Mouse (Mus musculus): ENCODE data around the gene Wwc2. TPM values are rescaled to one million over a fixed set of nuclear protein-coding genes. Genes with fewer than 3 reads are reported as not detected.

Wwc2 gene
- polyA plus RNA-seq (2012; rRNA removed), result 18.6 and 19.6 TPM in 2 replicates

DNA sequence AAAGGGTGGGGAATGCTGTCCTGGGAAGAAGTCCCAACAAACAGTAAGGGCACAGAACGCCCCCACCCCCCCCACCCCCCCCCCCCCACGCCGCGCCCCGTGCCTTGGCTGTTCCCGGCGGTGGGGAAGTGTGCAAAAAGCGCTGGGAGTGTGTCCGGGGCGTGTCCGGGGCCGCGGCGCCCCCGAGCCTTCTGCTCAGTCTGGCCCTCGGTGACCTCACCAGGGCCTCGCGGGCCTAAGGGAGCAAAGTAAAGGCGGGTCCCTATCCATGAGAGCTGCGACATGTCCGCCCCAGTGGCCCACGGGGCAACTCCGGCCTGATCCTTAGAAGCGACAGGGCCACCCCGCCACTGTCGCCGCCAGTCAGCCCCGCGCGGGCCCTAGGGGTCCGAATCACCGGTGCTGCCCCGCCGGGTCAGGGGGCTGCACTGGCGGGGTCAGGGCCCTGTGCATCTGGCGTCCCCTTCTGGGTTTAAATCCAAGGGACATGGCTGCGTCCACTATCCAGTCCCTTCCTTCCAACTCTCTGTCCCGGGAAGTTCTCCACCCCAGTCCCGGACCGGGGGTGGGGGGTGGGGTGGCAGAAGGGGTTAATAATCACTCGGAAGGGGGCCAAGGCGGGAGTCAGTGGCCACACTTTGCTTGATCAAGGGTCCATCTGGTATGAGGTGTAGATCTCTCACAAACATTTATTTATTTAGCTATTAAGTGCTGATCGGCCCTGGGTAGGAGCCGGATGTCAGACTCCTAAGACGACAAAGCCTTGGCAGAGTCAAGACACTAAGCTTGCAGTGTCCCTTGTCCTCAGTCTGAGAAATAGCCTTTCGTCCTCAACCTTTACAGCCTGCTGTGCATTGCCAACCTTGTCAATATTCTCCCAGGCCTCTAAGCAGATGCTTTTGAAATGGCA is at the start of gene Wwc2:
Wwc2 (minus strand) TSS at position 14 of the 910 bp plus-strand sequence.
- Histone ChIP-seq H3K27ac (ENCODE audit: control insufficient read depth, insufficient read depth, low read depth, low read length) (peak within 1 kb of the TSS; percentile 93), H3K4me1 (ENCODE audit: control insufficient read depth, insufficient read depth, low read length) (peaks cover 15% of the 10 kb centered on the region), H3K36me3 (ENCODE audit: control insufficient read depth, insufficient read depth, low read length) (no peaks in the 10 kb centered on the region), H3K27me3 (ENCODE audit: control insufficient read depth, insufficient read depth, low read length) (no peaks in the 10 kb centered on the region), H3K4me3 (ENCODE audit: control insufficient read depth, low read depth, low read length) (peak within 1 kb of the TSS; percentile 93)
- TF ChIP-seq POLR2A (IDR thresholded peaks at IDR 0.05; ENCODE audit: control insufficient read depth, low read depth, low read length) (no peak), CTCF (IDR thresholded peaks at IDR 0.05; ENCODE audit: control insufficient read depth, insufficient read depth, insufficient replicate concordance, low read depth, low read length) (no peak)

DNA sequence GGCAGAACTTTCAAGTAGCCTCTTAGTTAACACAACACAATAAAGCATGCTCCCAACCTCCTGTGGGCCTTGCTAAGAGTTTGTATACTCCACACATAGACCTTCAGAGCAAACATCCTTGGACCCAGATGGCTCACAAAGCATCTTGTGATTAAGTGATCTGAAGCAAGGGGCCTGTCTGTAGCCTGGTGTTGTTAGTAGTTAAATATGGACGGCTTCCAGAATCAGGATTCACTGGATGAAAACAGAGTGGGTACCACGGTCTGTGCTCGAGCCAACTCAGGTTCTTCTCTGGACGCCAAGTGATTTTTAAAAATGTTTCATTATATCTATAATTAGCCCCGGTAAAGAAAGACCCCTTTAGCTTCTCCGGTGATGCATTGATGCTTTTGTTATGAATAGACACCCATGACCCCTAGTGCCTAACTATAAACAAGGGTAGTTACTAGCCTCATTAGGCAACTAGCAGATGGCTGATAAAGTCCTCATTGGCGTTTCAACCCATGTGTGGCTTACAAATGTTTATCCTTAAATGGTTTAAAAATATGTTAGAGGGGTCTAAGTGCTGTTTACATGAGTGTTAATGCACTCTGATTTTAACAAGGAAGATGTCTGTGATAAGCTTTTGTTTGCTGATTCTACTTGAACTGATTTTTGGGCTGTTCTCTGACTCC is 47.7 kb upstream of the Wwc2 start:
- TF ChIP-seq CTCF (IDR thresholded peaks at IDR 0.05; ENCODE audit: control insufficient read depth, insufficient read depth, insufficient replicate concordance, low read depth, low read length), result no peak
- no peak for TF ChIP-seq POLR2A (IDR thresholded peaks at IDR 0.05; ENCODE audit: control insufficient read depth, low read depth, low read length)
- H3K4me3 ChIP-seq (ENCODE audit: control insufficient read depth, low read depth, low read length), result no peak overlapping the region
- H3K27me3 ChIP-seq (ENCODE audit: control insufficient read depth, insufficient read depth, low read length), result no peaks in the 10 kb centered on the region
- no peak overlapping the region for H3K27ac ChIP-seq (ENCODE audit: control insufficient read depth, insufficient read depth, low read depth, low read length)
- H3K4me1 ChIP-seq (ENCODE audit: control insufficient read depth, insufficient read depth, low read length), result no peaks in the 10 kb centered on the region
- H3K36me3 ChIP-seq (ENCODE audit: control insufficient read depth, insufficient read depth, low read length), result no peaks in the 10 kb centered on the region

DNA sequence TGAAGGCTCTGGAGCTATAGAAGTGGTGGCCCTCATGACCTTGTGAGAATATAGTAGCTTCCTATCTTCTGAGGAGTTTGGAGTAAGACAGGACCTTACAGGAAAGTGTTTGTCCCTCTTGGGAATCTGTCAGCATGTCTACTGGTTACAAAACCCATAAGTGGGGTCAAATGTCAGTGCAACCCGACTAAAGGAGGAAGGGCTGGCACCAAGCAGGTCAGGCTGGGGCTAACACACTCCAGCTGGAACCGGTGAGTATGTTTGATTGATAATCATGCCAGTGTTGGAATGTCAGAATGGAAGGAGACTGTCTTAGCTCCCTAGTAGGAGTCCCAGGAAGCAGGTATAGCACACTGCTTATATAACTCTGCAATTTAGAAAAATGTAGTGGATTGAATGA is 41.3 kb upstream of the Wwc2 start:
- Histone ChIP-seq H3K27me3 (ENCODE audit: control insufficient read depth, insufficient read depth, low read length) (no peaks in the 10 kb centered on the region), H3K27ac (ENCODE audit: control insufficient read depth, insufficient read depth, low read depth, low read length) (no peak overlapping the region), H3K4me3 (ENCODE audit: control insufficient read depth, low read depth, low read length) (no peak overlapping the region), H3K4me1 (ENCODE audit: control insufficient read depth, insufficient read depth, low read length) (no peaks in the 10 kb centered on the region), H3K36me3 (ENCODE audit: control insufficient read depth, insufficient read depth, low read length) (no peaks in the 10 kb centered on the region)
- TF ChIP-seq CTCF (IDR thresholded peaks at IDR 0.05; ENCODE audit: control insufficient read depth, insufficient read depth, insufficient replicate concordance, low read depth, low read length) (no peak), POLR2A (IDR thresholded peaks at IDR 0.05; ENCODE audit: control insufficient read depth, low read depth, low read length) (no peak)

DNA sequence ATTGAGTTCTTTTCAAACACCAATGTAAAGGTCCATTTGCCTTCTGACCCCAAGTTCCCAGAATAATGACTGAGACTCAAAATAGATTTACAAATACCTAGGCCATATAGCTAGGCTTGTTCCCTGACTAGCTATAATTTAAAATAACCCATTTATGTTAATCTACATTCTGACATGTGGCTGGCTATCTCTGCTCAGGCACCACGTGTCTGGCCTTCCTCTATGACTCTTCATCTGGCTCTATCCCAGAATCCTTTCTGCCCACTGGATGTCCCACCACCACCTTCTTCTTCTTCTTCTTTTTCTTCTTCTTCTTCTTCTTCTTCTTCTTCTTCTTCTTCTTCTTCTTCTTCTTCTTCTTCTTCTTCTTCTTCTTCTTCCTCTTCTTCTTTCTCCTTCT is 39.9 kb upstream of the Wwc2 start:
- Histone ChIP-seq H3K27ac (ENCODE audit: control insufficient read depth, insufficient read depth, low read depth, low read length) (no peak overlapping the region), H3K27me3 (ENCODE audit: control insufficient read depth, insufficient read depth, low read length) (no peaks in the 10 kb centered on the region)
- TF ChIP-seq CTCF (IDR thresholded peaks at IDR 0.05; ENCODE audit: control insufficient read depth, insufficient read depth, insufficient replicate concordance, low read depth, low read length), result no peak
- TF ChIP-seq POLR2A (IDR thresholded peaks at IDR 0.05; ENCODE audit: control insufficient read depth, low read depth, low read length), result no peak

DNA sequence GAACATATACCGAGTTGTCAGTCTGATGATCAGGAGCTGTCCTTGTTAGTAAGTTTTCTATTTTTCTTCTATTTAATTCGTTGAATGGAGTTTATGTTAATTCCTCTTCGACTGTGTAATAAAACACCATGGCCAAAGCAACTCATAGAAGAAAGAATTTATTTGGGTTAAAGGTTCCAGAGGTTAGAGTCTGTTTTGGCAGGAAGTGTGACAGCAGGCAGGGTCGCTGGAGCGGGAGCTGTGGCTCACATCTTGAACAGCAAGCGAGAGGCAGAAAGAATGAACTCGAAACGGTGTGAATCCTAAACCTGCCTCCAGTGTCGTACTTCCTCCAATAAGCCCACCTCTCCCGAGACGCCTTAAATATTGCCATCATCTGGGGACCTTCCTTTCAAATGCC is 36.1 kb upstream of the Wwc2 start:
- Histone ChIP-seq H3K4me1 (ENCODE audit: control insufficient read depth, insufficient read depth, low read length) (no peaks in the 10 kb centered on the region), H3K36me3 (ENCODE audit: control insufficient read depth, insufficient read depth, low read length) (no peaks in the 10 kb centered on the region), H3K27ac (ENCODE audit: control insufficient read depth, insufficient read depth, low read depth, low read length) (no peak overlapping the region), H3K4me3 (ENCODE audit: control insufficient read depth, low read depth, low read length) (no peak overlapping the region), H3K27me3 (ENCODE audit: control insufficient read depth, insufficient read depth, low read length) (no peaks in the 10 kb centered on the region)
- TF ChIP-seq CTCF (IDR thresholded peaks at IDR 0.05; ENCODE audit: control insufficient read depth, insufficient read depth, insufficient replicate concordance, low read depth, low read length) (no peak), POLR2A (IDR thresholded peaks at IDR 0.05; ENCODE audit: control insufficient read depth, low read depth, low read length) (no peak)

More for the DNA sequence above, 39.9 kb upstream of the Wwc2 start:
- no peaks in the 10 kb centered on the region for H3K4me1 ChIP-seq (ENCODE audit: control insufficient read depth, insufficient read depth, low read length)
- H3K4me3 ChIP-seq (ENCODE audit: control insufficient read depth, low read depth, low read length), result no peak overlapping the region
- no peaks in the 10 kb centered on the region for H3K36me3 ChIP-seq (ENCODE audit: control insufficient read depth, insufficient read depth, low read length)

DNA sequence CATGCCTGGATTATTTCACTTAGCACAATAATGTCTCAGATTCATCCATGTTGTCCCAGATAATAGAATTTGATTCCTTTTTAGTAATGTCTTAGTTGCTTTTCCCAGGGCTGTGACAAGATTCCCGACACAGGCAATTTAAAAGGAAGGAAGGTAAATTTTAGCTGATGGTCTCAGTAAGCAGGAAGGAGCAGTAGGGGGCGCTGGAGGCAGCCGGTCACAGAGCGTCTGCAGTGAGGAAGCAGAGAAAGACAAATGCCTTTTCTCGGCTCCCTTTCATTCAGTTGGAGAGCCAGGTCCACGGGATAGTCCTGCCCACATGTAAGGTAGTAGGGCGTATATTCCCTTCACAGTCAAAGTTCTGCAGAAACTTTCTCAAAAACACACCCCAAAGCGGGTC is 32.5 kb upstream of the Wwc2 start:
- Histone ChIP-seq H3K27me3 (ENCODE audit: control insufficient read depth, insufficient read depth, low read length) (no peaks in the 10 kb centered on the region), H3K4me3 (ENCODE audit: control insufficient read depth, low read depth, low read length) (peak overlapping the region; percentile 42), H3K4me1 (ENCODE audit: control insufficient read depth, insufficient read depth, low read length) (no peaks in the 10 kb centered on the region), H3K27ac (ENCODE audit: control insufficient read depth, insufficient read depth, low read depth, low read length) (no peak overlapping the region), H3K36me3 (ENCODE audit: control insufficient read depth, insufficient read depth, low read length) (no peaks in the 10 kb centered on the region)
- TF ChIP-seq POLR2A (IDR thresholded peaks at IDR 0.05; ENCODE audit: control insufficient read depth, low read depth, low read length), result no peak
- TF ChIP-seq CTCF (IDR thresholded peaks at IDR 0.05; ENCODE audit: control insufficient read depth, insufficient read depth, insufficient replicate concordance, low read depth, low read length), result peak; percentile 53; the same call in 1 of the 2 replicates

DNA sequence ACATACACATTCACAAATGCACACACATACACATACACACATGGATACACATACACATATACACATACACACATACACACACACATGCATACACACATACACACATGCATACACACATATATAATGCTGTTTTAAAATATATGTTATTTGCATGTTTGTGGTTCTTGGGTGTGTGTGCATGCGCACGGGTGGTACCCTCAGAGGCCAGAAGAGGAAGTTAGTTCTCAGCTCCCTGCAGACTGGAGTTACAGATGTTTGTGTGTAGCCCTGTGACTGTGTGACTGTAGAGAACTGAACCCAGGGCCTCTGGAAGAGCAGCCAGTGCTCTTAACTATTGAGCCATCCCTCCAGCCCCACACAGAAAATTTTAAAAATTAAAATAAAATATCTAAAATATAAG is 29.0 kb upstream of the Wwc2 start:
- H3K36me3 ChIP-seq (ENCODE audit: control insufficient read depth, insufficient read depth, low read length), result no peaks in the 10 kb centered on the region
- H3K27ac ChIP-seq (ENCODE audit: control insufficient read depth, insufficient read depth, low read depth, low read length), result no peak overlapping the region
- H3K4me3 ChIP-seq (ENCODE audit: control insufficient read depth, low read depth, low read length), result no peak overlapping the region
- H3K27me3 ChIP-seq (ENCODE audit: control insufficient read depth, insufficient read depth, low read length), result no peaks in the 10 kb centered on the region
- H3K4me1 ChIP-seq (ENCODE audit: control insufficient read depth, insufficient read depth, low read length), result peaks cover 2% of the 10 kb centered on the region; the same call in 1 of the 2 replicates
- TF ChIP-seq POLR2A (IDR thresholded peaks at IDR 0.05; ENCODE audit: control insufficient read depth, low read depth, low read length), result no peak
- no peak for TF ChIP-seq CTCF (IDR thresholded peaks at IDR 0.05; ENCODE audit: control insufficient read depth, insufficient read depth, insufficient replicate concordance, low read depth, low read length)
